Mouse (Mus musculus) bone marrow macrophage, adult 2 months (primary cell): Measurements from ENCODE around the gene Tnik. TPM values are rescaled to one million over a fixed set of nuclear protein-coding genes. Genes with fewer than 3 reads are reported as not detected.

Source experiments
- H3K27ac ChIP-seq: 2 replicates; pipeline ENCODE4 v1.5.1; 2012; ENCODE audit warnings: low read depth, low read length; ENCODE audit not compliant: insufficient read depth
- H3K4me1 ChIP-seq: 2 replicates; pipeline ENCODE4 v1.6.1; 2012; ENCODE audit warnings: low read length; ENCODE audit not compliant: control insufficient read depth, insufficient read depth
- H3K4me3 ChIP-seq: 2 replicates; pipeline ENCODE4 v1.5.1; 2012; ENCODE audit warnings: mild to moderate bottlenecking, low read length, moderate library complexity; ENCODE audit not compliant: insufficient read depth
- CTCF ChIP-seq: IDR thresholded peaks from 2 replicates; pipeline ENCODE4 v1.5.1; 2012; ENCODE audit warnings: low read depth, mild to moderate bottlenecking, low read length, moderate library complexity
- POLR2A ChIP-seq: IDR thresholded peaks from 2 replicates; pipeline ENCODE4 v1.6.1; 2012; ENCODE audit warnings: mild to moderate bottlenecking, low read depth, low read length, borderline replicate concordance
- polyA plus RNA-seq: library from polyadenylated mRNA; stranded (reverse); fragments of >200 nt; gene quantifications from 2 replicates; pipeline ENCODE4 v1.2.4, GENCODE M21; 2012; ENCODE audit not compliant: missing spikeins, insufficient read depth, insufficient read length

Tnik gene
- polyA plus RNA-seq, 1 experiment, result 0.54 TPM

DNA sequence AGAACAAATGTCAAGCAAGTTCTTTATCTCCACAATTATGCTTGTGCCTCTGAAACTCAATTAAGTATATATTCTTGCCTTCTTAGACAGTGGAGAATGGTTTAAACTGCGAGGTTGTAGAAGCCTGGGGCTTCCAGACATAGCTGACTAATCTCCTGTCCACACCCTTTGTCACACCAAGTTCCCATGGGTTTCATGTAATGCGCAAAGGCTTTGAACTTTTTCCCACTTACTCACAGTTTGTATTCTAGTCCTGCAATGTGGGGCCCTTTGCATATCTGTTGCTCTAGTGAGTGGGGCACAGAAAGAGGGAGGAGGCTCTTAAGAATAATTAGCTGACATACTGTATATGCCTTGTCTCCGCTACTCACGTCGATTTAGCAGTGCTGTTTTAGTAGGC, 174.4 kb downstream of the Tnik start:
- H3K4me1 ChIP-seq, result no peaks in the 10 kb centered on the region
- TF ChIP-seq CTCF (no peak), POLR2A (no peak)
- no peak overlapping the region for H3K4me3 ChIP-seq
- no peak overlapping the region for H3K27ac ChIP-seq

DNA sequence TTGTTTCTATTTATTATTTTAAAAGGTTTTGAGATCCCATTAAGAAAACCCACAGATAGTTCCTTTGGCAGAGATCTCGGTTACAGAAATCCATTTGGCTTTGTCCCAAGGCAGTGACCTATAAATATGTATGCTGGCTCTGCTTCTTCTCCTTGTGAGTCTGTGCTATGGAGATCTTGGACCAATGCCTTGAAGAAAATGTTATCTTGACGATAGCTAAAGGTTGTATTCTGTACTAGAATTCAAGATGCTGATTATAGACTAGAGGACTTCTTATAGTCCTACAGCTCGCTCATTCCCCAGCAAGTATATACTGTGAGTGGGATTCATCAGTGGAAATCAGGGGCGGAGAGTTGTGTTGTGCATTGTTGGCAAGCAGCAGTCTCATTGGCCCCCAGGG, 178.5 kb downstream of the Tnik start:
- no peak for TF ChIP-seq CTCF
- no peak for TF ChIP-seq POLR2A
- H3K4me1 ChIP-seq, result no peaks in the 10 kb centered on the region
- no peak overlapping the region for H3K27ac ChIP-seq
- H3K4me3 ChIP-seq, result no peak overlapping the region

DNA sequence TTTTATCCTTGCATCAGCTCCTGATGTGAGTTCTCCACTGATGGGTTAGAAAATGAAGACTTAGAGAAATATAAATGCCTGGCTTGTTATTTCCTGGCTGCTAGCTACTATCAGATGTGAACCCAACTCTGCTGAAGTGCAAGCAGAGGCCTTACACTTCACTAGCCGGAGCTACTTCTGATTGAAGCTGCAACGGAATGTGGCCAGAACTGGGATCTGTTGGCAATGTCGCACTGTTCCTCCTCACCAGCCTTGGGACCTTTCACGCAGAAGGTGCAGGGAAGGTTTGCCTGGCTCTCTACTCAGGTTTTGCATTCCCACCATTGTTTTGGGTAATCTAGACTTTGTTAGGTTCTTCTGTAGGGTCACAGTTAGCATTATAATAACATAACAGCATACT, 179.1 kb downstream of the Tnik start:
- Histone ChIP-seq H3K4me1 (no peaks in the 10 kb centered on the region), H3K4me3 (no peak overlapping the region), H3K27ac (no peak overlapping the region)
- no peak for TF ChIP-seq CTCF
- no peak for TF ChIP-seq POLR2A

DNA sequence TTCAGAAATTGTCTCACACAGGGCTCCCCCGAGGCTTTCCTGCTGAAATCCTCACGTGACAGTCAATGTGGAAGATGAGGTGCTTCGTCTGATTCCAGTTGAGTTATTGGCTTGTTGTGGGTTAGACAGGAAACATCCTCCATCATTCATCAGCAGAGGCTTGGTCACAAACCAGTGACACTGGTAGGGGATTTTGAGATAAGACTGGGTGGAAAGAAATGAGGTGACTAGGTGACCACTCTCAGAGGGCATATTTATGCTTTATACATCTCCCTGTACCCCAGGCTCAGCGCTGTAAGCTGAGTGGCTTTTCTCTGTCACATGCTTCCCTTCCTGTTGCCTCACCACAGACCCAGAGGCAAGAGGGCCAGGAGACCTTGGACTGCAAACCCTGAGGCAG, 184.9 kb downstream of the Tnik start:
- TF ChIP-seq CTCF (no peak), POLR2A (no peak)
- H3K4me1 ChIP-seq, result no peaks in the 10 kb centered on the region
- H3K27ac ChIP-seq, result no peak overlapping the region
- H3K4me3 ChIP-seq, result no peak overlapping the region

DNA sequence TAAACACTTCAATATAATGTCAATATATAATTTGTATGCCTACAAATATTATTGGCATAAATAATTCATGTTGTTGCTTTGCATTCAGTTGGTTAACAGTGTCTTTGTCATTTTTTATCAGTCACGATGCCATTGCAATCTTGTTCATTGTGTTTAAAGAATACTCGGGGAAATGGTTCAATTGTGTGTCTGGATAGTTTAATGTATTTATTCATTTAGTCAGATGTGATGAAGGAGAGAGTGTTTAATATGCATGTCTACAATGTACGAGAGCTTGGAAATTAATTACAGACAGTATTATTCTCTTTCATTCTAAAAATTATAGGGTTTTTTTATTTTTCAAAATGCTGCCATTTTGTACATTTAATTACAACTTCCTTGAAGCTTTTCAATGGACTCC, 190.4 kb downstream of the Tnik start:
- no peaks in the 10 kb centered on the region for H3K4me1 ChIP-seq
- TF ChIP-seq CTCF (no peak), POLR2A (no peak)
- no peak overlapping the region for H3K27ac ChIP-seq
- no peak overlapping the region for H3K4me3 ChIP-seq

DNA sequence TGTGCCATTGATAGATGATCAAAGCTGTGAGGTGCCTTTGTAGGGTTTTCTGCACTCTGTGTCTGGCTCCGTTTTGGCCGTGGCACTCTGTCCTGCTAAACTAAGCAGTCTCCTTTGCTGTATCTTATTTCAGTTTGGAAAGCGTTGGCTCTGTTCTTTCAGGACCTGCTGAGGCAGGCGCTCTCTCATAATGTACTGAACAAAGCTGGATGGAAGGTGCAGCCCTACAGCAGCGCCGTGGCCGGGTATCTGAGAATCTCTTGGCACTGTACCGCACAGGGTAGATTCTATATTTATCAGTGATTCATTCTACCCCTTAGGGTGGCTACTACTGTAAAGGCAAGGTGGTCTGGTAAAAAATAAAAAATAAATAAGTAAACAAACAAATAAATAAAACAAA, 193.8 kb downstream of the Tnik start:
- H3K4me3 ChIP-seq, result no peak overlapping the region
- TF ChIP-seq CTCF (no peak), POLR2A (no peak)
- no peaks in the 10 kb centered on the region for H3K4me1 ChIP-seq
- H3K27ac ChIP-seq, result no peak overlapping the region

DNA sequence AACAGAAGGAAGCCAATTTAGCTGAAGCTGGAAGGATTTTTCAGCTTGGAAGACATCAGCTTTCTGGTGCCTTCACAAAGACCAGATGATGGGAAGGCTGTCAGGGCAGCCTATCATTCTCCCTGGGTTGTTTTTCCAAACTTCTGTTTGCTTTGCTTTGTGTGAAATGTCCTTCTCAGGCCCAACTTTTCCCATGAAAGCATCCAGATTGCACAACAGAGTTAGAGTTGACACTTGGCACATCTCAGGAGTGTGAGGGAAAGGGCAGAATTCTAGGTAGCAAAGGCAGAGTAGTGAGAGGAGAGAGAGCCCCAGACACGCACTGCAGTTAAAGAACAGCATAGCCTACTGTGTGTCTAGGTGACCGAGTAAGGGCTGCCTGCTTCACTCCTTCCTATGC, 194.5 kb downstream of the Tnik start:
- H3K27ac ChIP-seq, result no peak overlapping the region
- H3K4me3 ChIP-seq, result no peak overlapping the region
- TF ChIP-seq CTCF, result no peak
- H3K4me1 ChIP-seq, result no peaks in the 10 kb centered on the region

DNA sequence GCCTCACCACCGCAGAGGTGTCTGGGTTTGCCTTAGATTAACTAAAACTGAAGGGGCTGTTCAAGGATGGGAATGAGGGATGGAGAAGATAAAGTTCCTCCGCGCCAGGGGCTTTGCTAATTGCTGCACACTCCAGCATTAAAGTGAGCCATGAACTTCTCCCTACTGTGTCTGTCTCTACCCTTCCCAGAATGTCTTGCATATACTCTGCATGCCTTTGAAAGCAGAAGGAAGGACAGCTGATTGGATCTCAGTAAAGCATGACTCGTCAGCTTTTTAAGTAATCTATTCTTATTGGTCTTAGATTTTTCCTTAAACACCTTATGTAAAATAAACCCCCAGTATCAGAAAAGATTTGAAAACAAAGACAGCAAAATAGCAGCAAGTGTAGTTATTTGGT, 203.7 kb downstream of the Tnik start:
- H3K4me1 ChIP-seq, result no peaks in the 10 kb centered on the region
- H3K27ac ChIP-seq, result no peak overlapping the region
- H3K4me3 ChIP-seq, result no peak overlapping the region
- no peak for TF ChIP-seq CTCF
- TF ChIP-seq POLR2A, result no peak

DNA sequence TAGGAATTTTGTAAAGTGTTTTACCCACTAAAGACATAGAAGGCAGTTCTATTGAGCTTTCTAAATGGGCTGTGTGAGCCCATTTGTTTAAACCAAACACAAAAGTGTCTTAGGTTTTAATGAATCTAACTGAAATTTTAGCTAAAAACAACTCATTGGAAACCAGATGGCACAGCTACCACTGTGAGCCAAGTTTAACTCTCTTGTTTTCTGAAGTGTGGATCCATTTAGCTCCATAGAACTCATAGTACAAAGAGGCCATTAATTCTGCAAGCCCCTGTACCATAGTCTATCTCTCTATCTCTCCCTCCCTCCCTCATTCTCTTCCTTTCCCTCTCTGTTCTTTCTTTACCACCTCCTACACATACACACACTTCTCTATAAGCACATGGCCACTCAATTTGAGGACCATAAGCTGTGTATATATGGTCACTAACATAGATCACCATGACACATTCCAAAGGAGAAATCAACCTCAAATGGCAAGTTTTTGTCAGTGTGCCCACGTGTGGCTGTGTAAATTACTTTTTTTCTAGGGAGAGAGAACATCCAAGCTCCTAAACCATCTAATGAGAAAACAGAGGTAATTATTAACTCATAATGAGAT, 204.2 kb downstream of the Tnik start:
- Histone ChIP-seq H3K4me1 (no peaks in the 10 kb centered on the region), H3K4me3 (no peak overlapping the region), H3K27ac (no peak overlapping the region)
- no peak for TF ChIP-seq POLR2A
- no peak for TF ChIP-seq CTCF

DNA sequence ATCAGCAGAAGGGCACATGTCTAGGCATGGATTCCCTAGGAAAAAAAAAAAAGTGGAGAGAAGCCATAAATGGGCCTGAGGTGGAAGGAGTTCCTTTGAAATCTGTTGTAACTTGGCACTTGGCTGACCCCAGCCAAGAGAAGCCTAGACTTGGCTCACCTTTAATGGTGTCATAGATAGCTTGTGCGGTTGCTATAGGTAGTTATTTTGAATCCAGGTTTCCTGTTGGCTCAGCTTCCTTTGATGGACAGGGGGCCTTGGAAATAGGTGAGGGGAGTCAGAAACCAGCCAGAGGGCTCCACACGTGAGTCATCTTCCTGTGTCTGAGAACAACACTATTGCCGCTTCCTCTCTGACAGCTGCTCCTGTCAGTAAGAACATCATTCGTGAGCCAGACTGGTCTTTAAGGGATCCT, 204.9 kb downstream of the Tnik start:
- Histone ChIP-seq H3K4me3 (no peak overlapping the region), H3K4me1 (no peaks in the 10 kb centered on the region), H3K27ac (no peak overlapping the region)
- TF ChIP-seq CTCF (no peak), POLR2A (no peak)

DNA sequence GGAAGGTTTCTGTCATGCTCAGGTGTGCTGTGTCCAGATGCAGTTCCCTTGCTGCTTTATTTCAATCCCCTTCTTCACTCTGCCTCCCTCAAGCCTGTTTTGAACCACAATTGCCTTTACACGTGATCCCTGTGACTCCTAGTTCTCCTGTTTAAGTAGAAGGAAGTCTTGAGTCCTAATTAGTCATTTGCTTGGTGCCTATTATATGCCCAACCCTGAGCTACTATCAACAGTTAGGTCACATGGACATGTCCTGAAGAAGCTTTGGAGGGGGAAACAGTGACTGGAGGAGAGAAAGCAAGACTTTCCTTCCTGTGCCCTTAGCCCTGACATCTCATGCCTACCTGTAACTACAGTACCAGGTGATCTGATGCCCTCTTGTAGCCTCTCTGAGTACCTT, 210.4 kb downstream of the Tnik start:
- Histone ChIP-seq H3K27ac (no peak overlapping the region), H3K4me3 (no peak overlapping the region), H3K4me1 (no peaks in the 10 kb centered on the region)
- TF ChIP-seq POLR2A, result no peak
- no peak for TF ChIP-seq CTCF

DNA sequence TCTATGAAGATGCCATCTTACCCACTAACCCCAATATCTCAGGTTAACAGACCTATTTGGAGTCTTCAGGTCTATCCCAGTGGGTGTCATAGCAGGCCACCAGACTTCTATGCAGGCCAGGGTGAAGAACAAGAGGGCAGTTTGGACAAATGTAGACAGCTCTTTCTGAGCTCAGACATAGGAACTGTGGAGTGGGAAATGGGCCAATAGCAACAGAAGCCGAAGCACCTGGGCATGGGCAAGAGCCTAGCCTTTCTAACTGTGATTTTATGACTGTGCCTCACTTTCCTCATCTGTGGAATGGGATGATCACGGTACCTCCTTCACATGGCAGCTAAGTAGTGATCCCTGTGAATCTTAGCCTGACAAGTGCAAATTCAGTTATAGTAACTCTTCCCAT, 214.4 kb downstream of the Tnik start:
- Histone ChIP-seq H3K4me1 (no peaks in the 10 kb centered on the region), H3K4me3 (no peak overlapping the region), H3K27ac (no peak overlapping the region)
- TF ChIP-seq CTCF, result no peak
- TF ChIP-seq POLR2A, result no peak
